Comparison of ENCODE assay signal across 31 mouse cellular contexts in genomic region chr3:106771834-106772233, GRCm38 (mm10). TPM values are rescaled to one million over a fixed set of nuclear protein-coding genes. Genes with fewer than 3 reads are reported as not detected.
DNase-seq lines count a peak whose midpoint lies in the region; ATAC-seq and TF ChIP-seq lines count a peak whose summit lies in the region.
"Had no signal": no experiment of that assay in that cellular context is flagged by ENCODE, and none has a peak within 500 bp of the region (broad histone marks: within the 10 kb centered on the region; RNA-seq: fewer than 3 reads in every experiment).

No protein-coding gene starts in this region.

- no peak overlapping the region for H3K4me3 ChIP-seq in heart, adult 2 months
- H3K4me3 ChIP-seq in gastrocnemius, adult 2 months, result no peak overlapping the region
- H3K4me3 ChIP-seq: forebrain, embryonic 10.5 days; heart, embryonic 13.5 days; limb, embryonic 13.5 days; lung, embryonic 15.5 days; midbrain, embryonic 12.5 days; stomach, embryonic 15.5 days had no signal

- no peaks in the 10 kb centered on the region for H3K4me1 ChIP-seq in heart, adult 2 months (ENCODE audit: control insufficient read depth, insufficient read depth, low read length)
- H3K4me1 ChIP-seq: forebrain, embryonic 10.5 days; heart, embryonic 13.5 days; limb, embryonic 13.5 days; lung, embryonic 15.5 days; midbrain, embryonic 12.5 days; stomach, embryonic 15.5 days had no signal

- no peak for TF ChIP-seq POLR2A in heart, adult 2 months (IDR thresholded peaks at IDR 0.05; ENCODE audit: insufficient read depth, low read depth, low read length)

- no peaks in the 10 kb centered on the region for H3K36me3 ChIP-seq in heart, adult 2 months (ENCODE audit: control insufficient read depth, insufficient read depth, low read length)
- H3K36me3 ChIP-seq: forebrain, embryonic 10.5 days; heart, embryonic 13.5 days; limb, embryonic 13.5 days; lung, embryonic 15.5 days; midbrain, embryonic 12.5 days; stomach, embryonic 15.5 days had no signal

- intact Hi-C loops in heart, adult 2 months (cut with DNase I), result no loop called here
- intact Hi-C loops in gastrocnemius, adult 2 months (cut with DNase I), result no loop called here

- no peak overlapping the region for H3K27ac ChIP-seq in heart, adult 2 months
- H3K27ac ChIP-seq in gastrocnemius, adult 2 months, result no peak overlapping the region
- H3K27ac ChIP-seq: forebrain, embryonic 10.5 days; heart, embryonic 13.5 days; limb, embryonic 13.5 days; liver, embryonic 14.5 days; lung, embryonic 15.5 days; macrophage; midbrain, embryonic 12.5 days; stomach, embryonic 15.5 days had no signal

- ATAC-seq in activated CD4-positive, CD25-positive, alpha-beta regulatory T cell, adult 4 months, result peak; percentile 50
- ATAC-seq in megakaryocyte, adult 5-6 weeks (ENCODE audit: poor library complexity, severe bottlenecking), result peak; percentile 47; the same call in 1 of the 2 replicates
- ATAC-seq: forebrain, postnatal 0 days; hindbrain, embryonic 16.5 days had no signal

- no peak for TF ChIP-seq CTCF in heart, adult 2 months (IDR thresholded peaks at IDR 0.05)
- no peak for TF ChIP-seq CTCF in gastrocnemius, adult 2 months (IDR thresholded peaks at IDR 0.05)

- TF ChIP-seq EP300 in heart, adult 2 months (IDR thresholded peaks at IDR 0.05; ENCODE audit: insufficient read depth, low read depth, low read length), result no peak

- DNase-seq in 3T3-L1 (ENCODE audit: low read depth, low spot score) (peak; percentile 66), A20 (ENCODE audit: low read depth, low spot score) (peak; percentile 32)
- no peak for DNase-seq in heart, adult 2 months
- no peak for DNase-seq in neural tube, embryonic 10.5 days (ENCODE audit: extremely low spot score, low spot score)
- DNase-seq in gastrocnemius, adult 2 months, result no peak
- DNase-seq: adrenal gland, postnatal 25 days; cerebellum, adult 18-20 months; cerebellum, postnatal 36 days; forebrain, postnatal 0 days; heart, postnatal 36 days; kidney, adult 2 months; kidney, postnatal 36 days; right cerebral cortex, postnatal 14 days; thymus, adult 18-20 months had no signal

- WGBS in heart, adult 2 months, result 81% methylated on average over 1 of the region's 1 CpGs

- no peak overlapping the region for H3K9ac ChIP-seq in heart, adult 2 months (ENCODE audit: low read depth, low read length)
- H3K9ac ChIP-seq: forebrain, postnatal 0 days; heart, embryonic 13.5 days; limb, embryonic 13.5 days; liver, embryonic 14.5 days; lung, embryonic 15.5 days; midbrain, embryonic 12.5 days; stomach, embryonic 15.5 days had no signal

- no peaks in the 10 kb centered on the region for H3K27me3 ChIP-seq in heart, adult 2 months (ENCODE audit: control insufficient read depth, insufficient read depth, low read length)
- H3K27me3 ChIP-seq: heart, embryonic 13.5 days; limb, embryonic 13.5 days; lung, embryonic 15.5 days; midbrain, embryonic 12.5 days; stomach, embryonic 15.5 days had no signal

- no peaks in the 10 kb centered on the region for H3K79me2 ChIP-seq in heart, adult 2 months (replicated peaks; ENCODE audit: control insufficient read depth, insufficient read depth, low read length)

RNA-seq across cellular contexts. Expression of gene Cd53, which starts 18.1 kb away (rescaled TPM):
- 1,000 to 10,000 TPM; 1,191 to 1,241 TPM for polyA plus RNA-seq in activated CD4-positive, CD25-positive, alpha-beta regulatory T cell, adult 4 months (2017; shearing (Covaris generic))
- total RNA-seq in megakaryocyte, adult 5-6 weeks (2015), result 586 and 665 TPM in 2 replicates
- total RNA-seq in megakaryocyte, adult 5-6 weeks (2017), result 642 and 690 TPM in 2 replicates
- total RNA-seq in heart, adult 2 months (2021), result 1 to 10 TPM; 6.1 to 6.8 TPM
- polyA plus RNA-seq in heart, adult 2 months (2012; rRNA removed), result 6.9 and 7.4 TPM in 2 replicates
- 1 to 10 TPM in 1 of 2 experiments, under 1 TPM in 1; 0.89 to 1.2 TPM for total RNA-seq in gastrocnemius, adult 2 months (2021)

RNA-seq across cellular contexts. Expression of gene Olfr266, which starts 54.3 kb away (rescaled TPM):
- polyA plus RNA-seq in activated CD4-positive, CD25-positive, alpha-beta regulatory T cell, adult 4 months (2017; shearing (Covaris generic)), result not detected
- total RNA-seq in megakaryocyte, adult 5-6 weeks (2015), result not detected in 2 replicates
- not detected in 2 replicates for total RNA-seq in megakaryocyte, adult 5-6 weeks (2017)
- total RNA-seq in heart, adult 2 months (2021), result not detected
- not detected in 2 replicates for polyA plus RNA-seq in heart, adult 2 months (2012; rRNA removed)
- not detected for total RNA-seq in gastrocnemius, adult 2 months (2021)
- total RNA-seq: adrenal gland, postnatal 25 days; forebrain, postnatal 0 days; gastrocnemius, adult 18-20 months; heart, postnatal 36 days; layer of hippocampus, postnatal 10 days; left cerebral cortex, postnatal 10 days had no signal
- polyA plus RNA-seq: forebrain, embryonic 10.5 days; forebrain, postnatal 0 days; gonadal fat pad, adult 2 months; heart, embryonic 13.5 days; hindbrain, embryonic 16.5 days; kidney, adult 2 months; limb, embryonic 13.5 days; liver, embryonic 14.5 days; lung, embryonic 15.5 days; macrophage; midbrain, embryonic 12.5 days; spleen, adult 2 months; stomach, embryonic 15.5 days; urinary bladder, adult 2 months had no signal

Comparison
In these comparisons a context has a peak if more than half of its experiments do, and no peak if none do; other contexts are left out.
1. DNase-seq: peak in 3T3-L1 (single experiment) and A20 (single experiment); none in heart, adult 2 months (0 of 2), neural tube, embryonic 10.5 days (single experiment) and gastrocnemius, adult 2 months (single experiment).
2. RNA of gene Cd53, which starts 18.1 kb away (total RNA-seq): 586 to 690 TPM in megakaryocyte, adult 5-6 weeks; 6.1 to 6.8 TPM in heart, adult 2 months and 0.89 to 1.2 TPM in gastrocnemius, adult 2 months; every median in the first group is over 10 times any median in the second.